Mouse (Mus musculus) liver (tissue): Measurements from ENCODE around the gene Cdkn2d.
A peak's percentile ranks its signal among the peaks of the same experiment; 100 is the strongest.
"Not testable (repeated sequence)": the region's sequence is repeated elsewhere in the genome, so short reads cannot be mapped to it uniquely, and the experiment has no call there.

Experiments used
- DNase-seq: peaks from one replicate; pipeline ENCODE4 v3.0.0-alpha.2; 2020; ENCODE audit warnings: mixed read lengths

Cdkn2d gene

DNA sequence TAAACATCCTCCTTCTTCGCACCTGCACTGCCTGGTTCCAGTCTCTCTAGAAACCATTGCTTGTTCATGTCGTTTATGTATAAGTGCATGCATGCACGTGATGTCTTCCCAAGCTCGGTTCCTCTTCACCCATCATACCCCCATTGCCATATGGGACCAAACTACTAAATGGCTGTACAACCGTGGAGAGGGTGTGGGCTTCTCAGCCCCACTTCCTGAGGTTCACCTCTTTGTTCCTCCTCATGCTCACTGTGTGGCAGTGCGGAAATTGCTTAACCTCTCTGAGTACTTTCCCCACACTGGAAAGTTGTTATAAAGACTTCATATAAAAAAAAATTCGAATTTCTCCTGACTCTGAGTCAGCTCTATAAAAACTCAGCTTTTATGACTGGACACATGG lies 25.5 kb upstream of the Cdkn2d start:
- no peak for DNase-seq

DNA sequence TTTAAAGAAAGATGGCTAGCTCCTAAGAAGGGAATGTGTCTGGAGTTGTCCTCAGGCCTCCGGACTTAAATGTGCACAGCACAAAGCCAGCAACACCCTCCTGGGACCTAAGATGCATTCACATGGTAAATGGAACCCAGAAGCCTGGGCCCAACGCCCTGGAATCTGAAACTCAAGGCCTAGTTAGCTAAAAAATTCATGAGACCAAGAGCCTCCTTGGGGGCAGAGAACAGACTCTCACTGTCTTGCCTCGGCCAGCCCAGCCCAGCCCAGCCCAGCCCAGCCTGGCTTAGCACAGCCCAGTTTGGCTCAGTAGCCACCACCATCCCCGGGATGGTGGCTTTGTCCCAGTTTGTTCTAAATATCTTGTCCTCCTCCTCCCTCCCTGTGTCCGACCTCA lies 24.2 kb upstream of the Cdkn2d start:
- DNase-seq: no peak

DNA sequence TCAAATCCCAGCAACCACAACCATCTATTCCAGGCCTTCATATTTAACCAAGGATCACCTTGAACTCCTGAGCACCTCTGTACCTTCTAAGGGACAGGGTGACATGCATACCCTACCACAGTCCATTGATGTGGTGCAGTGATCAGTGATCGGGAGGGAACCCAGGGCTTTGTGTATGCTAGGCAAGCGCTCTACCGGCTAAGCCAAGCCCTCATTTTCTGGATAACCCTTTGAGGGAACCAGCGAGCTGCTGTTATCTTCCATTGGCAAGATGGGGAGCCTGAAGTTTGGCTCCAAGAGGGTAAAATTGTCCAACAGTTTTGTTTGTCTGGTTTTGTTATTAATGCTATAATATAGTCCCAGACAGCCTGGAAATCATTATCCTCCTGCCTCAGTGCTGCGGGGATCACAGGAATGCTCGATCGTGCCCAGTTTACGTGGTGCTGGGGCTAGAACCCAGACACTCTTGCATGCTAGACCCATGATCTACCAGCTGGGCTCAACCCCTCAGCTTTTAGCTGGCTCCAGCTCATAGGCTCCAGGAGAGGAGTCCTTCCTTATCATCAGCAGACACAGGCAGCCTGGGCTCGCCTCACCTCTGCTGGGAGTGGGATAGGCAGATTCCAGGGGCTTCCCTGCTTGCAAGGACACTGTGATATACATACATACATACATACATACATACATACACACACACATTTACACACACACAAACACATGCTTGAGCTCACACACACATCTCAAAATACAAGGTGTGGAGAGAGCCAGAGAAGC lies 23.3 kb upstream of the Cdkn2d start:
- DNase-seq: peak; percentile 76

DNA sequence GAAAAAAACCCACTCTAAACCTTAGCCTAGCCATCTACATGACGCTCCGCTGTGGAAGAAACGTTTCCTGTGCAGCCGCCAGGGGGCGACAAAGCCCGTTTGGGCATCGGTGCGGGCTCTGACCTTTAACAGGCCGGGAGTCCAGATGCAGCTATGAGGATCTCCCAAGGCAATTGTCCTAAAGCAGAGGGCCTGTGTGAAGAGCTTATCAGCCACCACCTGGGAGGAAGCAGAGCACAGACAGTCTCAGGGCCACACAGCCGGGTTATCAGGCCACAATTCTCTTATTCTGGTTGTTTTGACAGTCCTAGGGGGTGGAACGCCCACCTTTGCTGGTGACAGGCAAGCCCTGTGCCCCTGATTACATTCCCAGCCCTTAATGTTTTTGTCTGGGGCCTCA lies 22.2 kb upstream of the Cdkn2d start:
- peak; percentile 93 for DNase-seq

DNA sequence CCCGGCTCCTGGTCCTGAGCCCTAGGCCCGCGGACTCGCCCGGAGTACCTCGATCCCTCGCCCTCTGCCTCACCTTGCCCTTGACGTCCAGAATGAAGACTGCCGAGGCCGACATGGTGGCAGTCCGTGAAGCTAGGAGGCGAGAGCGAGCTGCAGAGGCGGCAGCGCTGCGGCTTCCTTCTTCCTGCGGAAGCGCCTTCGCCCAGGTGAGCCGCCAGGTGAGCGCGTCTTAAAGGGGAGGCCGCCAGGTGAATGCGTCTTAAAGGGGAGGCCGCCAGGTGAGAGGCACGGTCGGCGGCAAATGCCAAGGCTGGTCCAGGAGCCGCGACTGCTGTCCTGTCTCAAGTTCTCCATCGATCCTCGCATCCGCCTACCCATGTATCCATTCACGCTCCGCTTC lies 20.9 kb upstream of the Cdkn2d start, which contains the start of gene Ap1m2:
Ap1m2 (minus strand) TSS at position 204 of the 400 bp plus-strand sequence.
- no peak for DNase-seq

DNA sequence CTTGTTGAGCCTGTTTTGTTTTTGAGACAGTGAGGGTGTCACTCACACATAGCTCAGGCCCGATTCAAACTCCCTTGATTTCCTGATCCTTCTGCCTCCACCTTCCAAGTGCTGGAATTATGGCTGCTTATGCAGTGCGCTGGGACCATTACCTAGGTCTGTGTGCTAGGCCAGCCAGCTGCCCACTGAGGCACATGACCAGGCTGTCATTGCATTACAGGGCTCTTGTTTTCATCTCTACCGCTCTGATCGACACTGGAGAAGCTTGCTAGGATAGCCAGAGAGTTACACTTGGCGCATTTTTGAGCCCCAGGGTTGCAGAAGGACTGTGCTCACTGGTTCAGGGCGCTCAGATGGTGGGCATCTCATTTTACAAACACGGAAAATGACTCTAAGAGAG lies 20.5 kb upstream of the Cdkn2d start:
- no peak for DNase-seq

DNA sequence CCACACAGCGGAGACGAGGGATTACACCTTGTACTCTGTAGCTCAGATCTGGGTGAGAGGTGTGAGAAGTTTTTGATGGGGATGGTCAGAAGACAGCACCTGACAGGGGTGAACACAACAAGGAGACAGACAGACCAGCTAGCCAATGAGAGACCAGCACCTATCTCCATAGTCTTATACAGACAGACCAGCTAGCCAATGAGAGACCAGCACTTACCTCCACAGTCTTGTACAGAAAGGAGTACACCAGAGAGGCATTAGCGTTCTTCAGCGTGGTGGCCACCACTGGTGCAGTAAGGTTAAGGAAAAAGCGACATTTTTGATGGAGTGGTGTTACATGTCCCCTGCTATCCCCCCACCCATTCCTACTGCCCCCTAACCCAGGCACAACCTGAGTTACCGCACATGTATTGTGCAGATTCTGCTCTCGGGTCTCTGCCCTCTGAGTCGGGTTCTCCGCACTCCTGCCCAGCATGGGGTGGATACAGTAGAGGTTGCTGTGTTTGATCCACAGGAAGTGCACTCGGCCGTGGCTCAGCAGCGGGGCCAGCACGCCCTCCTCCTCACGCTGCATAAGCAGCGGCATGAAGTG lies 18.0 kb upstream of the Cdkn2d start:
- DNase-seq: no peak

DNA sequence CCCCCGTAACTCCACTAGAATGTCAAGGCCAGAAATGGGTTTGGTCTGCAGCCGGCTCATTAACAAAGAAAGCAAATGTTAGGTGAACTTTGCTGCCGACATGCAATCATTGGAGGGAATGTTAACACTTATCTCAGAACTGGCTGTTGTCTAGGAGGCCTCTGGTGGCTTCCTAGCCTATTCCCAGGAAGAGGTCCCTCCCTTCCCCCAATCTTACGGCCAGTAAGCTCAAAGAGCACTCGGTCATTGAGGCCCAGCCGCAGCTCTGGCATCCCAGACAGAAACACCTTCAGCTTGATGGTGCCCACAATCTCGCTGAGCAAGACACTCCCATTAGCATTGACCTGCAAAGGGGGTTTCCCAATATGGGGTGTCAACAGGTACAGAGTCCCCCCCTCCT lies 13.9 kb upstream of the Cdkn2d start:
- no peak for DNase-seq

DNA sequence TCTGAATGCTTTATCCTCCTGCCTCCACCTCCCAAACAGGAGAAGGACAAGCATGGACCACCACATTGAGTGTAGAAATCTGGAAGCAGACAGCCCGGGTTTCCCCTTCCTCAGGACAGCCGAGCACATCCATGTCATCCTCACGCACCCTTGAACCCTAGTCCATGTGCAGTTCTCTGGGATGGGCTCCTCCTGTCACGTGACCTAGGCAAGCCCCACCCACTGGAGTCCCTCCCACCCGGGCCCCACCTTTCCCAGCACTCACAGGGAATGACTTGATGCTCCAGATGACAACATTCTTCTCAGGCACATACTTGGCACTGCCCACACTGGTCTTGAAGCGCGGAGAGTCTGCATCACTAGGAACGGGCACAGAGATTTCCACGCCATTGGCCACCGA lies 7.8 kb upstream of the Cdkn2d start:
- DNase-seq: no peak

DNA sequence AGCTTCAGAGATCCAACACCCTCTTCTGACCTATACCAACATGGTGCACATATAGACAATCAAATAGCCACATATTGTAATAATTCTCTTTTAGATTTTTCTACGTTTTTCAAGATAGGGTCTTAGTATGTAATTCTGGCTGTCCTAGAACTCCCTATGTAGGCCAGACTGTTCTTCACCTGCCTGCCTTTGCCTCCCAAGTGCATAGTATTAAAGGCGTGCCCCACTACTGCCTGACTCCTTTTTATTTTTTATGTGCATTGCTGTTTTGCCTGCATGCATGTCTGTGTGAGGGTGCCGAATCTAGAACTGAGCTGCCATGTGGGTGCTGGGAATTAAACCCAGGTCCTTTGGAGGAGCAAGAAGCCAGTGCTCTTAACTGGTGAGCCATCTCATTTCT lies 1.1 kb upstream of the Cdkn2d start:
- no peak for DNase-seq

DNA sequence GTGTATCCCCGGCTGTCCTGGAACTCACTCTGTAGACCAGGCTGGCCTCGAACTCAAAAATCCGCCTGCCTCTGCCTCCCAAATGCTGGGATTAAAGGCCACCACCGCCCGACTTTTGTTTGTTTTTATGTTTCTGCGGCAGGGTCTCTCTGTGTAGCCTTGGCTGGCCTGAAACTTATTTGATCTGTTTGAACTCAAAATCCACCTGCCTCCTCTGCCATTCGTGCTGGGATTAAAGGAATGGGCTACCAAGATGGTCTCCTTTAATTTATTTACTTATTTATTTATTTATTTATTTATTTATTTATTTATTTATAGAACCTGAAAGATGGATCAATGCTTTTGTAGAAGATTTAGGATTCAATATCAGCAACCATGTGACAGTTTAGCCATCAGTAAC lies 661 bp upstream of the Cdkn2d start:
- not testable (repeated sequence) for DNase-seq

DNA sequence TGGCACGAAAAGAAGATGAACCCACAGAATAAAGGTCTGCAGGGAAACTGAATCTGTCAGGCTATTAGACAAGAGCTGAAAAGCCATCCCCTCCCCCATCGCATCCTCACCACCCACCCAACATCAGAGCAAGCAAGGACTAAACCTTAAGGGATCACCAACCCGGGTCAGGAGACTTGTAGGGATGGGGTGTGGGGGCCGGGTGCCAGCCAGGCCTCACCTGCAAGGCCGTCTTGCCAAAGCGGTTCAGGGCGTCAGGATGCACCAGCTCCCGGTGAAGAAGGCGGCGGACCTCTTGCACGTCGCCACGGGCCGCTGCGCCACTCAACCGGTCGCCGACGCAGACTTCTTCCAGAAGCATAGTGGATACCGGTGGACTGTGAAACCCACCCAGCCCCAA lies 618 bp downstream of the Cdkn2d start:
- DNase-seq: no peak

DNA sequence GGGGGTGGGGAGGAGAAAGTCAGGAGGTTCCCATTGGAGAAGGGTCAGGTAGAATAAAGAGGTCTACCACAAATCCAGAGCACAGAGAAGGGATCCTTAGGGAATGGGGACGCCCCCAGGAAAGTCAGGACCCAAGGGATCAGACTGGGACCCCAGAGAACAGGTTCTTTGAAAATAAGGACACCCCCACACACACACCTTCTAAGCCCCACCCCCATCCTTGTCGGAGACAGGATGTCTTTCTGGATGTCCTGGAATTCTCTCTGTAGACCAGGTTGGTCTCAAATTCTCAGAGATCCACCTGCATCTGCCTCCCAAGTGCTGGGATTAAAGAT lies 1.9 kb downstream of the Cdkn2d start:
- DNase-seq: no peak

DNA sequence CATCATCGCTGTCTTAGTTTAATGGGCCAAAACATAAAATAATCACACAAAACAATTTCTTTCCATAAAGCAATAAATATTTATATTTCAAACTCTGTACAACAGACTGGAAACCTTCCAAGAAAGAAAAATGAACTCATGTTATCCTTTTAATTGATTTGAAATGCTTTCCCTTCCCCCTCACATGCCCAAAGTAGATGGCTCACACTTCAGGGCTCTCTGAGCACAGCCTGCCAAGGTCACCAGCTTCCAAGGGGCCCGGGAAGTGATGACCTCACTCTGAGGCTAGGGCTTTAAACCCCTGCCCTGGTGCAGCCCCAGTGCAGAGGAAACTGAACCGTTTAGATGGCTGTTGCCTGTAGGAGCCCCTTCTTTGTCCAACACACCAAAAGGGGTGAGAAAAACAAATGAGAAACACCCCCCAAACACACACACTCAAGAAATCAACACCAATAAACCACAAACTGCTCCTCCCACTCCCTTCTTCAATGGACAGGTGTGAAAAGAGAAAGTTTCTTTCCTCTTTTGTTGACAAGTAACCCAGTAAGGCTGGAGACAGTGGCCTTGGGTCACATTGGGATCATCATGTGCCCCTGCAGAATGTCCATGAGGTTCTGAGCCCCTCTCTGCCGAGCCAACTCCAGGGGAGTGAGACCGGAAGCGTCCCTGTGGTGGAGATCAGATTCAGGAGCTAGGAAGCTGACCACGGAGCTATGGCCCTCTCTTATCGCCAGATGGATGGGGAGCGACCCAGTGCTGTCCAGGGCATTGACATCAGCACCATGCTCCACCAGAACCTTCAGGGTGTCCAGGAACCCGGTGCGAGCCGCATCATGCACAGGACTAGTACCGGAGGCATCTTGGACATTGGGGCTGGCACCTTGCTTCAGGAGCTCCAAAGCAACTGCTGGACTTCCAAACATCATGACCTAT lies 2.5 kb downstream of the Cdkn2d start:
- DNase-seq: peak; percentile 53

DNA sequence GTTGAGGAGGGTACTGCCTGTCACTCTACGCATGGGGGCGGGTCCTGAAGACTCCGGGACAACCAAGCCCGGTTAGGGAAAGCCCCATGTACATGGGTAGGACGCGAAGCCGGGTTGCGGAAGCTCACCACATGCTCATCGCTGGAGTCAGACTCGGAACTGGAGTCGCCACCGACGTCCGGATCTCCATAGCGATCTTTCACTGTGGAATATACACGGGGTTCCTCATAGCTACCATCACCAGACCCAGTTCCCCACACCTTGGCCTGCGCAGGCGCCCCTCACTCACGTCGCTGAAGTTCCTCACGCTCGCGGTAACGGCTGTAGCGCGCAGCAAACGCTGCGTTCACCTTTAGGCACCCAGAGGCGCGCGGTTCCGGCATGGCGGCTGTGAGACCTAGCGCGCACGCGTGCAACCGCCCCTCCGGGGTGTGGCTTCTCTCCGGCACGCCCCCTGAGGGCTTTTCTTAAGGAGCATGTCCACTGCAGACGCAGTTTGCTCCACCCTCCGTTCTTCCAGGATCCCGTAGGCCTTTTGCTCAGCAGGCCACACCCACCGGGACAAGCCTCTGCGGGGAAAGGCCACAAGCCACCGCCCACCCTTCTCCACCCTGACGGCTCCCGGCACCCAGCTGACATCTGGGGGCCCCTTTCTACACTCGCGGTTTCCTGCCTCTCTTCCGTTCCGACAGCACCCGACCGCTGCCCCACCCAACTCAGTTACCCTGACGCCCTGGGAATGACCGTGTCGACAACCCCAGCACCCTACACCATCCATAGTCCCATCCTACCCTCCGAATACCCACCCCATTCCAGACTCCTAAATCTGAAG lies 3.4 kb downstream of the Cdkn2d start, which contains the start of gene Kri1:
Kri1 (minus strand) TSS at position 399 of the 832 bp plus-strand sequence.
- peak; percentile 100 for DNase-seq

DNA sequence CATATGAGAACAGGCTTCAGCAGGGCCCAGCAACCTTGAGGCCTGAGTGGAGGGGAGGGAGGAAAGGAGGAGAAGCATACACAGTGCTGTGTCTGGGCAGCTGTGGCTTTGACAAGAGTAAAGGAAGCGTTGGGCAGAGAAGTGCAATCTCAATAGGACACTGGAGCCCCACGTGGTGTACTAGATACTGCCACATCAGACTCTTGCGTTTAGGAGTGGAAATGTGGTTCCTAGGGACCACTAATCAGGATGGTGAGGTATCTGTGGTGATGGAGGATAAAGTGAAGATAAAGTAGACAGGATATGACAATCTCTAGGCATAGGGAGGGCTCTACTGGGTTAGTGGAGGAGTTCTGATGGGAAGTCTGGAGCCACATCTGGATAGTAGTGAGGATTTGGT lies 4.5 kb downstream of the Cdkn2d start:
- no peak for DNase-seq

DNA sequence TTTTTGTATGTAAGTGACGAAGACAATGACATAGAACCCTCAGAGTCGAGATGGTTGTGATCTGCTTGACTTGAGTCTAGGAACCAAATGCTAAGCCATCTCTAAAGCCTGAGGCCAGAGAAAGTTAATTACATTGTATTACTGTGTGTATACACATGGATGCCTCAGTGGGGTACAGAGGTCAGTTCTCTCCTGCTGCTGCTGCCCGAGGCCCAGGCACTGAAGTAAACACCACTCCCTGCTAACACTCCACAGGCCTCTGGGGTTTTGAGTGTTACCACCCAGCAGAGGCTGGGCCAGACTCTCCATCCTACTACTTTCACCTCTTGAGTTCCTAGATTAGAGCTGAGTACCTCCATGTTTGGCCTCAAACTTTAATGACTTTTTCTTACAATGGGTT lies 7.2 kb downstream of the Cdkn2d start:
- DNase-seq: peak; percentile 27

DNA sequence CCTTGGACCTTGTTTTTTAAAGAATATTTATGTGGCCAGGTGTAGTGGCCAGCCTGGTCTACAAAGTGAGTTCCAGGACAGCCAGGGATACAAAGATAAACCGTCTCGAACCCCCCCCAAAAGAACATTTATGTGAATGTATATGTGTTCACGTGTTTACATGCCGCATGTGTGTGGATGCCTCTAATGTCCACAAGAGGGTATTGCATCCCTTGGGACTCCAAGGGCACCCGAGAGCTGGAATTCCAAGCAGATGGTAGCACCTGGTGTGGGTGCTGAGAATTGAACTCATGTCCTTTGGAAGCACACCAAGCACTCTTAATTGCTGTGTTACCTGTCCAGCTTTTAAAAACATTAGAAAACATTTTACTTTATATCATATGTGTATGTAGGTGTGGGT lies 7.6 kb downstream of the Cdkn2d start:
- no peak for DNase-seq

DNA sequence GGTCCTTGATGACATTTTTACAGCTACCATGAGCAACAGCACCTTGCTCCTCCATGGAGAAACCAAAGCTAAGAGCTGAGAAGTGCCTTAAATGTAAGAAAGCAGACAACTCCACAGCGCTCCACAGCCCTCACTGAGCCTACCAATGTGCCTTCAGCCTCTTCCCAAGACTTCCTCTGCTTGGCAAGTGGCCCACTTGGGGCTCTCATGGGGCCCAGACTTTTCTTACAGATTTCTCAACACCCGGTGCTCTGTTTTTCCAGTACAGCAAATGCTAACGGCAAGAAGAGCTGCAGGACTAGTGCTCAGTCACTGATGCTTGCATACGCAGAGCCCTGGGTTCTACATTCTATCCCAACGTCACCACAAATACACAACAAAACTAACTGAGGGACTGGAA lies 13.4 kb downstream of the Cdkn2d start:
- DNase-seq: no peak

DNA sequence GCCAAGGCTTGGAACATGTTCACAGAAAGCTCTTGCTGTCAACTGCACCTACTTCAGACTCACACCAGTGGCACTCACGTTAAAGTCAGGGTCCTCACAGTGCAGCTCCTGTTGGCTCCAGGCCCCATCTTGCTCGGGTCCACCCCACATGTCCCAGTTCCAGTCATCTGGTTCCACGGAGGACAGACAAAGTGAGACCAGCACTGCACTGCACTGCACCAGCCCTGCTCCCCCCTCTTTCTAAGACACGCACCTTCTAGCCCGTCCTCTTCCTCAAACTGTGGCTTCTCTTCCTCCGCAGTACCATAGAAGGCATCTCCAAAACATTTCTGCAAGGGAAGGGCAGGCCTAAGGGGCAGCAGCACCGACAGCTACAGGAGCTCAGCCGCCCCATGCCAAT lies 14.9 kb downstream of the Cdkn2d start:
- no peak for DNase-seq

DNA sequence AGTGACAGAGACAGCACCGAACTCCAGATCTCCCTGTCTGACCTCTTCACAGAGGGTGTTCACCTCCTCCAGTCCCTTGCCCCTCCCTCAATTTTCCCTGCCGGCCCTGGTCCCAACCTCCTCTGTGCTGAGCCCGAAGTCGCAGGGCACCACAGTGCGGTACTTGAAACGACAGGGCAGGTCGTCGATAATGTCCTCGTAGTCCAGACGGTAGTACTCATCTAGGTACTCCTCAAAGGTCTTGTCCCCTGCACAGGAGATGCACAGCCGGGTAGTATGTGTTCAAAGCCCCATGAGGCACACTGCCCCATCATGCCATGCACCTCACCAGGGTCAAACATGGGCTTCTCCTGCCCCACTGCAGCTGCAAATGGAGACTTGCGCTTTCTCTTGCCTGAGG lies 15.5 kb downstream of the Cdkn2d start:
- no peak for DNase-seq

DNA sequence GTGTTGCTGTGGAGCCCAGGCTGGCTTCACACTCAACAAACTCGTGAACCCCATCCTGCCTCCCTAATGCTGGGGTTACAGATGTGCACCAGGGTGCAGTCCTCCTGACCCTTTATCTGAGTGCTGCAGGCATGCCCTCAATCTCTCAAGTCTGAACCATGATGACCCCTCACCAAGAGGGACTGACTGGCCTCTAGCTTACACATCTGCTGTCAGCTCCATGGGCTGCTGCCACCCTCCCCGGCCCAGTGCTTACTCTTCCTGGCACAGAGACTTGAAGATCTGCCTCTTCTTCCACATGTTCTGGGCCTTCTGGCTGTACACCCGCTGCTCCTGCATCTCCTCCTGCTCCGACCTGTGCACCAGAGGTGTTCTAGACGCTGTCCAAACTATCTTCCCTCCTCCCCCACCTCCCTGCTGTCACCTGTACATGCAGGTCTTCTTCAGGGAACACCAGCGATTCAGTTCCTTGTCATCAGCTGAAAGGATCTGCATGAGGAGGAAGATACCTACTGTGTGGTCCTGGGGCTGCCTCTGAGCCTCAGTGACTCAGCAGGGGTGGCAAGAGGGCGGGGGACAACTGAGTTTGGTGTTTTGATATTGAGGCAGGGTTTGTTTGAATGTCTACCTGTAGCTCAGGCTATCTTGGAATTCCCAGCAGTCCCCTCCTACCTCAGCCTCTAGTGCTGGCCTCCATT lies 16.0 kb downstream of the Cdkn2d start:
- peak; percentile 38 for DNase-seq
